Mouse (Mus musculus): ENCODE results near the gene Klhl18. TPM values are rescaled to one million over a fixed set of nuclear protein-coding genes. Genes with fewer than 3 reads are reported as not detected.

Klhl18 gene
- polyA plus RNA-seq, 1 experiment: 21.2 TPM

DNA sequence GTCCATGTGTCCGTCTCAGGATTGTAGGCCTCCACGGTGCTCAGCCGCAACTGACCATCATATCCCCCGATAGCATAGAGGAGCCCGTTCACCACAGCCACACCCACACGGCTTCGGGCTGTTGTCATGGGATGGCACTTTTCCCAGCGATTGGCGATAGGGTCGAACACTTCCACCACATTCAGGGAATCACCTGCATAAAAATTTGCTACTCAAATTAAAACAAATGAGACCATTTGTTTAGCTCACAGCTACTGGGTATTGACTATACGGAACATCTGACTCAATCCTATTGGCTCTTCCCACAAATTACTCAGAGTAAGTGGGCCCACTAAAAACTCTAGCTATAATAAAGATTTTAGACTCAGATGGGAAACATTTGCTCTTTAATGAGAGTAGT lies 40.5 kb downstream of the Klhl18 start:
- no peak overlapping the region for H3K4me3 ChIP-seq (ENCODE audit: control insufficient read depth, insufficient read depth, low read length)
- no peaks in the 10 kb centered on the region; the same call in 1 of the 2 replicates for H3K27me3 ChIP-seq (ENCODE audit: control insufficient read depth, insufficient read depth, low read length)
- 97% methylated on average over 11 of the region's 11 CpGs for WGBS
- H3K4me1 ChIP-seq (replicated peaks; ENCODE audit: control insufficient read depth, insufficient read depth, low read length): no peaks in the 10 kb centered on the region
- no peak for TF ChIP-seq POLR2A (IDR thresholded peaks at IDR 0.05; ENCODE audit: control insufficient read depth, extremely low read depth, insufficient read depth, low read length, poor library complexity)
- H3K27ac ChIP-seq (ENCODE audit: control insufficient read depth, insufficient read depth, low read length): no peak overlapping the region
- no peak for DNase-seq
- no peaks in the 10 kb centered on the region for H3K36me3 ChIP-seq (ENCODE audit: control insufficient read depth, insufficient read depth, low read length)

GRCm38 (mm10) chr9:110433045-110433444 lies 43.4 kb downstream of the Klhl18 start:
- no peaks in the 10 kb centered on the region for H3K4me1 ChIP-seq (replicated peaks; ENCODE audit: control insufficient read depth, insufficient read depth, low read length)
- WGBS: 96% methylated on average over 2 of the region's 2 CpGs
- no peak for DNase-seq
- no peaks in the 10 kb centered on the region for H3K27me3 ChIP-seq (ENCODE audit: control insufficient read depth, insufficient read depth, low read length)
- H3K27ac ChIP-seq (ENCODE audit: control insufficient read depth, insufficient read depth, low read length): no peak overlapping the region
- no peak overlapping the region for H3K4me3 ChIP-seq (ENCODE audit: control insufficient read depth, insufficient read depth, low read length)
- H3K36me3 ChIP-seq (ENCODE audit: control insufficient read depth, insufficient read depth, low read length): no peaks in the 10 kb centered on the region
- TF ChIP-seq CTCF (IDR thresholded peaks at IDR 0.05; ENCODE audit: borderline replicate concordance, control insufficient read depth, extremely low read depth, insufficient read depth, low read length, poor library complexity): no peak
- TF ChIP-seq POLR2A (IDR thresholded peaks at IDR 0.05; ENCODE audit: control insufficient read depth, extremely low read depth, insufficient read depth, low read length, poor library complexity): no peak

DNA sequence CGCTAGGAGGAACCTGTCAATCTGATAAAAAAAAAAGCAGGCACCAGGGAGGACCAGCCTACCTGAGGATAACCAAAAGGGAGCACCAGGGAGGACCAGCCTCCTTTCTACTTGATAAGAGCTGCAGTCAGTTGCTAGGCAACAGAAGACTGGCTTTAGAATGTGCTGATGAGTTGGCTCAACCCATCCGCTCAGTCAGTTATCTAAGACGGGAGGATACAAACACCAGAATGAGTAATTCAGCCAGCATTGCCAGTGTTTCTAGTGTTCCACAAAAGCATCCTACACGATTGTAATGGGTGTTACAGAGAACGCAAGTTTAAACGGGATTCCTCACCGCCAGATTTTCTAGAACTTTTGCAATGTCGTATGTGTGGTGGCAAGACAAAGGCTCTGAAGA lies 45.3 kb downstream of the Klhl18 start:
- no peak overlapping the region for H3K27ac ChIP-seq (ENCODE audit: control insufficient read depth, insufficient read depth, low read length)
- no peak for DNase-seq
- 94% methylated on average over 8 of the region's 8 CpGs for WGBS
- no peaks in the 10 kb centered on the region for H3K36me3 ChIP-seq (ENCODE audit: control insufficient read depth, insufficient read depth, low read length)
- TF ChIP-seq POLR2A (IDR thresholded peaks at IDR 0.05; ENCODE audit: control insufficient read depth, extremely low read depth, insufficient read depth, low read length, poor library complexity): no peak
- H3K27me3 ChIP-seq (ENCODE audit: control insufficient read depth, insufficient read depth, low read length): no peaks in the 10 kb centered on the region
- no peaks in the 10 kb centered on the region for H3K4me1 ChIP-seq (replicated peaks; ENCODE audit: control insufficient read depth, insufficient read depth, low read length)
- no peak overlapping the region for H3K4me3 ChIP-seq (ENCODE audit: control insufficient read depth, insufficient read depth, low read length)

GRCm38 (mm10) chr9:110419511-110420112 lies 56.9 kb downstream of the Klhl18 start, which contains the start of gene Ngp:
Ngp (plus strand) TSS chr9:110419747.
- no peak within 1 kb of the TSS for H3K27ac ChIP-seq (ENCODE audit: control insufficient read depth, insufficient read depth, low read length)
- no peak for DNase-seq
- TF ChIP-seq CTCF (IDR thresholded peaks at IDR 0.05; ENCODE audit: borderline replicate concordance, control insufficient read depth, extremely low read depth, insufficient read depth, low read length, poor library complexity) (no peak), POLR2A (IDR thresholded peaks at IDR 0.05; ENCODE audit: control insufficient read depth, extremely low read depth, insufficient read depth, low read length, poor library complexity) (no peak)
- H3K36me3 ChIP-seq (ENCODE audit: control insufficient read depth, insufficient read depth, low read length): no peaks in the 10 kb centered on the region
- H3K4me3 ChIP-seq (ENCODE audit: control insufficient read depth, insufficient read depth, low read length): no peak within 1 kb of the TSS
- no peaks in the 10 kb centered on the region for H3K4me1 ChIP-seq (replicated peaks; ENCODE audit: control insufficient read depth, insufficient read depth, low read length)
- H3K27me3 ChIP-seq (ENCODE audit: control insufficient read depth, insufficient read depth, low read length): no peaks in the 10 kb centered on the region
- 96% methylated on average over 12 of the region's 12 CpGs for WGBS

DNA sequence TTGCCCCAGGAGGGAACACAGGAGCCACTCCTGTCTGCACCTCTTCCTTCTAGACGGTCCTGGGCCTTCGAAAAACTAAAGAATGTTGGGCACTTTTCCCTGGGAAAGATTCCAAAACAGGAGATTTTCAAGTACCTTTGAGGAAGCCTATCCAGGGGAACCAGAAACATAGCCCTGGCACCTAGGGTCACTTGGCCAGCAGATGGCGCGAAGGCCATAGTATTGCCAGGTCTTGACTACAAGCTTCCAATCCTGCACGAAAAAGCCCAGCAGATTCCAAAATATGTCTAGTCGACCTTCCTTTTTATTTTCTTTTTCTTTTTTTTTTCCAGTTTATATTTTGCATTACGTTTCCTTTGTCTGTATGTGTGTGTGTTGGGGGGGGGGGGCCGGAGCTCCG lies 62.7 kb downstream of the Klhl18 start:
- no peak for DNase-seq
- no peak for TF ChIP-seq POLR2A (IDR thresholded peaks at IDR 0.05; ENCODE audit: control insufficient read depth, extremely low read depth, insufficient read depth, low read length, poor library complexity)
- TF ChIP-seq CTCF (IDR thresholded peaks at IDR 0.05; ENCODE audit: borderline replicate concordance, control insufficient read depth, extremely low read depth, insufficient read depth, low read length, poor library complexity): no peak
- H3K27ac ChIP-seq (ENCODE audit: control insufficient read depth, insufficient read depth, low read length): no peak overlapping the region
- no peaks in the 10 kb centered on the region for H3K27me3 ChIP-seq (ENCODE audit: control insufficient read depth, insufficient read depth, low read length)
- WGBS: 65% methylated on average over 9 of the region's 9 CpGs
- no peaks in the 10 kb centered on the region for H3K4me1 ChIP-seq (replicated peaks; ENCODE audit: control insufficient read depth, insufficient read depth, low read length)
- H3K36me3 ChIP-seq (ENCODE audit: control insufficient read depth, insufficient read depth, low read length): no peaks in the 10 kb centered on the region
- no peak overlapping the region for H3K4me3 ChIP-seq (ENCODE audit: control insufficient read depth, insufficient read depth, low read length)

DNA sequence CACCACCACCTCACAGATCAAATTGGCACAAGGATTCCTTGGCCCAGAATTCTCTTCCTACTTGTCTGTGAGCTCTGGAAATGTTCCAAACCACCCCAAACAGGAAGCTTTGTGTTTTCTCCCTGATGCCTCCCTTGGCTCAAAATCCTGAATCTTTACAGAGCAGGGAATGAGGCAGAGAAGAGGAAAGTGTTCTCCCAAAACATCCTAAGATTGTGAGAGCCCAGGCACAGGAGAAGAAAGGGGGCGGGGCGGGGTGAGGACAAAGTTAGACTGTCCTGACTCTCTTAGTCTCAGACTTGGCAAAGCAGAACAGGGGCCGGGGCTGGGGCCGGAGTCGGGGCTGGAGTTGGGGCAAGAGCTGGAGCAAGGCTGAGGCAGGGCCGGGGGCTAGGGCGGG lies 63.6 kb downstream of the Klhl18 start:
- TF ChIP-seq POLR2A (IDR thresholded peaks at IDR 0.05; ENCODE audit: control insufficient read depth, extremely low read depth, insufficient read depth, low read length, poor library complexity): no peak
- no peak for TF ChIP-seq CTCF (IDR thresholded peaks at IDR 0.05; ENCODE audit: borderline replicate concordance, control insufficient read depth, extremely low read depth, insufficient read depth, low read length, poor library complexity)
- DNase-seq: no peak
- Histone ChIP-seq H3K27me3 (ENCODE audit: control insufficient read depth, insufficient read depth, low read length) (no peaks in the 10 kb centered on the region), H3K36me3 (ENCODE audit: control insufficient read depth, insufficient read depth, low read length) (no peaks in the 10 kb centered on the region), H3K4me3 (ENCODE audit: control insufficient read depth, insufficient read depth, low read length) (no peak overlapping the region), H3K27ac (ENCODE audit: control insufficient read depth, insufficient read depth, low read length) (no peak overlapping the region), H3K4me1 (replicated peaks; ENCODE audit: control insufficient read depth, insufficient read depth, low read length) (peaks cover 2% of the 10 kb centered on the region; the same call in 1 of the 2 replicates)
- 98% methylated on average over 7 of the region's 7 CpGs for WGBS

Data from thymus, adult 2 months (tissue).